Mouse (Mus musculus) neural tube, embryonic 13.5 days (tissue): Measurements from ENCODE around the gene Shisal2a. TPM values are rescaled to one million over a fixed set of nuclear protein-coding genes. Genes with fewer than 3 reads are reported as not detected.
A peak's percentile ranks its signal among the peaks of the same experiment; 100 is the strongest.

Source experiments
- ATAC-seq: fragments of 200-750 bp; cut with Nextera tagmentation; 2 replicates; pipeline ENCODE4 v1.8.0; 2017; ENCODE audit warnings: low read depth, mild to moderate bottlenecking, moderate TSS enrichment, moderate library complexity
- H3K27ac ChIP-seq: fragments of 300-500 bp; sonication (generic); replicated peaks from 2 replicates; pipeline ENCODE4 v1.5.1; 2015; ENCODE audit warnings: moderate library complexity, mild to moderate bottlenecking, inconsistent platforms
- H3K27me3 ChIP-seq: fragments of 300-500 bp; sonication (generic); 2 replicates; pipeline ENCODE4 v1.6.1; 2015; ENCODE audit warnings: mild to moderate bottlenecking, inconsistent platforms
- H3K36me3 ChIP-seq: fragments of 300-500 bp; sonication (generic); 2 replicates; pipeline ENCODE4 v1.6.1; 2015; ENCODE audit warnings: mild to moderate bottlenecking, inconsistent platforms
- H3K4me1 ChIP-seq: fragments of 300-500 bp; sonication (generic); replicated peaks from 2 replicates; pipeline ENCODE4 v1.6.1; 2015; ENCODE audit warnings: inconsistent platforms
- H3K4me2 ChIP-seq: fragments of 300-500 bp; sonication (generic); 2 replicates; pipeline ENCODE4 v1.6.1; 2015; ENCODE audit warnings: inconsistent platforms, mild to moderate bottlenecking, moderate library complexity
- H3K4me3 ChIP-seq: fragments of 300-500 bp; sonication (generic); 2 replicates; pipeline ENCODE4 v1.5.1; 2015; ENCODE audit warnings: mild to moderate bottlenecking, inconsistent platforms
- H3K9ac ChIP-seq: fragments of 300-500 bp; sonication (generic); 2 replicates; pipeline ENCODE4 v1.6.1; 2015; ENCODE audit warnings: moderate library complexity, mild to moderate bottlenecking, inconsistent platforms
- H3K9me3 ChIP-seq: fragments of 300-500 bp; sonication (generic); 2 replicates; pipeline ENCODE4 v1.6.1; 2016; ENCODE audit warnings: inconsistent platforms
- WGBS: fragments of 180-500 bp; shearing (Covaris S2); methylation state at CpG from one replicate; pipeline ENCODE4 v1.1.7; 2015; 5-methylcytosine and 5-hydroxymethylcytosine counted together
- polyA plus RNA-seq: library from polyadenylated mRNA; unstranded; fragments of >200 nt; fragmentation: Nextera tagmentation; extraction: Ambion mirVana; gene quantifications from 2 replicates; pipeline ENCODE4 v1.2.1, GENCODE M21; 2015

Gene Shisal2a
- polyA plus RNA-seq, 1 experiment from 2014 or later, result 4.0 TPM

- H3K9me3 ChIP-seq, result no peaks in the 10 kb centered on the region
- ATAC-seq, result peak; percentile 95
Measured at GRCm38 (mm10) chr4:108327730-108328484, 55.2 kb downstream of the Shisal2a start, which contains the start of gene Coa7. Coa7 (plus strand) TSS chr4:108328140.

DNA sequence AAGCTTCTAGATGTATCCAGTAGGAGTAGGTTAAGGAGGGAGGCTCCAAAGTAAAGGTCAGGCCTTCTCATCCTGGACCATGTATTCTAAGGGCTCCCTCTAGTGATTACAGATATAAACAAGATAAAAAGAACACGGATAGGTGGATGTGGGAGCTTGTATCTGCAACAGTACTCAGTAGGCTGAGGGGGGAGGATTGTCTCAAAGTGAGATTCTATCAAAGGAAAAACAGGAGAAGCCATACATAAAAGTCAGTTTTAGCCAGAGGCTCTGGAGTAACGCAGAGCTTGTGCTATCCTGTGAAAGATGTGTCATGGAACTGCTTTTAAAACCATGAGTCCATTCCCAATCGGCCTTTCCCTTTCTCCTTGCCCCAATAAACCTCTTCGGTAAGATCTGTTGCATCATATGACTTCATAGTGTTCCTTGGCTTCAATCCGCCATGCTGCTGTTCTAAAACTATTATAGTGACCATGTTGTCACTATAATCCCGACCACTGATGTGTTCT lies 56.0 kb downstream of the Shisal2a start:
- Histone ChIP-seq H3K9me3 (no peaks in the 10 kb centered on the region), H3K27me3 (no peaks in the 10 kb centered on the region), H3K27ac (peak overlapping the region; percentile 93), H3K4me1 (peaks cover 10% of the 10 kb centered on the region), H3K4me2 (peak overlapping the region; percentile 65), H3K4me3 (peak overlapping the region; percentile 56), H3K9ac (peak overlapping the region; percentile 73), H3K36me3 (peaks cover 9% of the 10 kb centered on the region)
- WGBS, result 33% methylated on average over 6 of the region's 6 CpGs
- peak; percentile 38 for ATAC-seq

More at GRCm38 (mm10) chr4:108327730-108328484, 55.2 kb downstream of the Shisal2a start, which contains the start of gene Coa7:
- Histone ChIP-seq H3K9ac (peak within 1 kb of the TSS; percentile 73), H3K27me3 (no peaks in the 10 kb centered on the region), H3K27ac (peak within 1 kb of the TSS; percentile 93), H3K4me2 (peak within 1 kb of the TSS; percentile 65), H3K4me1 (peaks cover 10% of the 10 kb centered on the region), H3K36me3 (peaks cover 17% of the 10 kb centered on the region), H3K4me3 (peak within 1 kb of the TSS; percentile 56)
- 2% methylated on average over 44 of the region's 45 CpGs for WGBS

DNA sequence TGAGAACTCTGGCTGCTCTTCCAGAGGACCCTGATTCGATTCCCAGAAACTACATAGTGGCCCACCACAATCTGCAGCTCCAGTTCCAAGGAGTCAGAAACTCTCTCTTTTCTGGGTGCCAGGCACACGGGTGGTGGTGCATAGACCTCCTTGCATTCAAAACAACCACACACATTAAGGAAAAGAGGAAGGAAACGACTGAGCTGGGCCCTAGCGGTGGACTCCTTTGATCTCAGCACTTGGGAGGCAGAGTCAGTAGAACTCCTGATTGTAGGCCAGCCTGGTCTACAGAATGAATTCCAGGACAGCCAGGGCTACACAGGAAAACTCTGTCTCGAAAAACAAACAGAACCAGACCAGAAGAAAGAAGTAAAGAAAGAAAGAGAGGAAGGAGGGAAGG lies 59.6 kb downstream of the Shisal2a start:
- Histone ChIP-seq H3K27me3 (no peaks in the 10 kb centered on the region), H3K4me1 (peaks cover 4% of the 10 kb centered on the region), H3K9me3 (no peaks in the 10 kb centered on the region), H3K4me2 (no peak overlapping the region), H3K36me3 (no peaks in the 10 kb centered on the region), H3K4me3 (no peak overlapping the region), H3K27ac (no peak overlapping the region), H3K9ac (no peak overlapping the region)
- 60% methylated on average over 5 of the region's 5 CpGs for WGBS
- no peak for ATAC-seq

DNA sequence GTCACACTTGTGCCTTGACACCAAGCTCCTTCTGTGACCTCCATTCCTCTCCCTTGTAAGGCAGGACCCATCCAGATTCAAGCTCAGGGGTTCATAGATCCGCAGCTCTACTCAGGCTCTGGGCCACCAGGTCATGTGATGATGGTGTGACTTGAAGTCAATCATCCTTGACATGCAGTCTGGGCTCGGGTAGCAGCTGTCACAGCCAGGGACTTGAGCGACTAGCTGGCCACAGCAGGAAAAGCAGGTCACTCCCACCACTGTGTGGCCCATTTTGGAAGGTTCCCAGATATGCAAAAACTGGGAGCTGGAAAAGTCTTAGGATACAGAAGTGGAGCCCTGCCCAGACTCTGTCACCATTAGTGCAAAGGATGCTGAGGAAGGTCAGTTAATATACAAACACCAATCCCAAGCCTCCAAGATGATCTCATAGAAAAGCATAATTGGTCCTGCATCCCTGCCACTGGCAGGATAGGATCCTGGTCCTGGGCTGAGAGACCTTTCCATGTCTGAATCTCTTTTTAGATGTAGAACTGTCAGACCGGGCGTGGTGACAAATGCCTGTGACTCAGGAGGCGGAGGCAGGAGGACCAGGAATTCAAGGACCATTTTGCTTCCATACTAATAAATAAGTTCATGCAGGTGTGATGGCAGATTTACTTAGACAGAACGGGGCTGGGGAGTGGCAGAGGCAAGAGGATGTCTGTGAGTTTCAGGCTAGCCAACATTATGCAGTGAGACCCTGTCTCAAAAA lies 62.3 kb downstream of the Shisal2a start:
- Histone ChIP-seq H3K27me3 (no peaks in the 10 kb centered on the region), H3K9ac (no peak overlapping the region), H3K36me3 (no peaks in the 10 kb centered on the region), H3K9me3 (no peaks in the 10 kb centered on the region), H3K4me1 (no peaks in the 10 kb centered on the region), H3K27ac (no peak overlapping the region), H3K4me2 (no peak overlapping the region), H3K4me3 (no peak overlapping the region)
- ATAC-seq, result no peak
- 81% methylated on average over 7 of the region's 7 CpGs for WGBS

- 74% methylated on average over 6 of the region's 6 CpGs for WGBS
- no peak overlapping the region for H3K9ac ChIP-seq
- H3K4me2 ChIP-seq, result no peak overlapping the region
- no peaks in the 10 kb centered on the region for H3K9me3 ChIP-seq
- no peak overlapping the region for H3K27ac ChIP-seq
- H3K36me3 ChIP-seq, result no peaks in the 10 kb centered on the region
- H3K27me3 ChIP-seq, result no peaks in the 10 kb centered on the region
- no peaks in the 10 kb centered on the region for H3K4me1 ChIP-seq
- ATAC-seq, result no peak
- H3K4me3 ChIP-seq, result no peak overlapping the region
Measured at GRCm38 (mm10) chr4:108319747-108320146, 63.4 kb downstream of the Shisal2a start.

DNA sequence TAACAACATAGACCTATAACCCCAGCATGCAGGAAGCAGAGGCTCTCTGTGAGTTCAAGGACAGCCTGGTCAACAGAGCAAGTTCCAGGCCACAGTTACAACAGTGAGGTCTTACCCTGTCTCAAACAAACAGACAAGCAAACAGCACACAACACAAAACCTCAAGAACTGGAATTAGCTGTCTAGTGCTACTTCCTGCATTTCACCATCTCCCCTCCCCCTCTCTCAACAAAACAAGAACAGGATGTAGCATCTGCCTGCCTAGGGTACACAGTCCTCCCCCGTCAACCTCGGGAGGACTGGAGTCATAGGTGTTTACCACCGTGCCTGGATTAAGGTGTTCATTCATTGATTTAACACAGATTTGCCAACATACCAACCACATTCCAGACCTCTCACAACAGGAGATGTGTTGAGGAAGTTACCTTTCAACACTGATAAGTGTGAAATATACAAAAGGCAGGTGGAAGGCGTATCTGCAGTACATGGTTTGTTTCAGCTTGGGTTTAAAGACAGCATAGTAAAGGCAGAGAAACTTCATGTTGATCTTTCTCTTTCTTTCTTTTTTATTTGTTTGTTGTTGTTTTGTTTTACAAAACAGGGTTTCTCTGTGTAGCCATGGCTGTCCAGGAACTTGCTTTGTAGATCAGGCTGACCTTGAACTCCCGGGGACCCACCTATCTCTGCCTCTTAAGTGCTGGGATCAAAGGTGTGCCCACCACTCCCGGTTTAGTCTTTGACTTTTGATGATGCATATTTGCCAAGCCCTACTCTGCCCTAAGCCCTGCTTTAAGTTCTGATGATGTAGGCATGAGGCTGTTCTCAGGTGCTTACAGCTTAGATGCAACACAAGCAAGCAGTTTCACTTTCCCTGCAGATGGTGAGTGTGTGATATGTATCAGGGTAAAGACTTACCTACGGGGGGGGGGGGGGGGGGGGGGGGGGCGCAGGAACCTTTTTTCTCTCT lies 64.2 kb downstream of the Shisal2a start:
- Histone ChIP-seq H3K27ac (no peak overlapping the region), H3K4me3 (no peak overlapping the region), H3K4me2 (no peak overlapping the region), H3K9ac (no peak overlapping the region), H3K4me1 (no peaks in the 10 kb centered on the region), H3K36me3 (no peaks in the 10 kb centered on the region), H3K9me3 (no peaks in the 10 kb centered on the region), H3K27me3 (no peaks in the 10 kb centered on the region)
- 73% methylated on average over 8 of the region's 8 CpGs for WGBS
- ATAC-seq, result no peak

Other genes with a start within 250 kb of the Shisal2a start
- 222 and 243 TPM in 2 replicates for gene Scp2, start 238.4 kb downstream of the Shisal2a start, polyA plus RNA-seq
- 8.3 and 9.8 TPM in 2 replicates for gene Echdc2, start 217.9 kb downstream of the Shisal2a start, polyA plus RNA-seq
- not detected in 2 replicates for gene Zyg11a, start 165.3 kb downstream of the Shisal2a start, polyA plus RNA-seq
- gene Zyg11b, start 82.3 kb downstream of the Shisal2a start, polyA plus RNA-seq, result 23.1 and 25.3 TPM in 2 replicates
- 43.2 and 46.8 TPM in 2 replicates for gene Coa7, start 55.2 kb downstream of the Shisal2a start, polyA plus RNA-seq
- gene Gpx7, start 23.6 kb upstream of the Shisal2a start, polyA plus RNA-seq, result 36.5 and 40.7 TPM in 2 replicates
- 69.7 and 97.5 TPM in 2 replicates for gene Tut4, start 76.1 kb upstream of the Shisal2a start, polyA plus RNA-seq
- 87.6 and 94.6 TPM in 2 replicates for gene Prpf38a, start 196.0 kb upstream of the Shisal2a start, polyA plus RNA-seq
- 1.4 and 1.9 TPM in 2 replicates for gene Orc1, start 196.1 kb upstream of the Shisal2a start, polyA plus RNA-seq
- gene Cc2d1b, start 236.6 kb upstream of the Shisal2a start, polyA plus RNA-seq, result 19.0 and 19.3 TPM in 2 replicates